Mouse (Mus musculus) liver, adult 2 months (tissue): ENCODE results near the gene Cenpa.

Experiments used
- CTCF ChIP-seq: fragments of 200-500 bp; IDR thresholded peaks from 2 replicates; pipeline ENCODE4 v1.5.1; 2011; ENCODE audit warnings: low read depth, low read length, control low read depth
- POLR2A ChIP-seq: fragments of 200-500 bp; IDR thresholded peaks from 2 replicates; pipeline ENCODE4 v1.6.1; 2011; ENCODE audit warnings: low read length, control low read depth; ENCODE audit not compliant: insufficient read depth; ENCODE audit errors: extremely low read depth

GRCm38 (mm10) chr5:30621211-30621790, 45.3 kb upstream of the Cenpa start:
- TF ChIP-seq CTCF (no peak), POLR2A (no peak)
